Mouse (Mus musculus) B cell, adult 67 days (primary cell): ENCODE data around the gene Olfr315. TPM values are rescaled to one million over a fixed set of nuclear protein-coding genes. Genes with fewer than 3 reads are reported as not detected.

Source experiments
- total RNA-seq, 2 experiments: library from RNA; stranded (reverse); gene quantifications; 4 replicates each; pipeline ENCODE4 v1.2.4; 2023

Gene Olfr315
- total RNA-seq: not detected

DNA sequence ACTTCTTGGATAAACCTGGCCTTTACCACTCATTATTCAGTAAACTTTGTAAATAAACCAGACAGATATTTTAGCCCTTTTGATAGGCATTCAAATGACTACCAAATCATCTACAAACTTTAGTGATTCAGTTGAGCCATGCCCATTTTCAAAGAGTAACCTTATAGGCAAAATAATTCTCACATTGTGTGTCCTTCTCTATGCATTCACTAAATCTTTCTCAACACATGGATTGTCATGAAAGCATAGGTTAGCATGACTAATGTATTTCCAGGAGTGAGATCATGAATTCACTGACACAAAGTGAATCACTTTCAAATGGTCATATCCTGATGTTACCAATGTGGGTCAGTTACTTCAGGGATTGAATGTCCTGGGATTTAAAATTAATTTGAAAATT lies at the start of gene Olfr315:
Olfr315 (plus strand) TSS at position 301 of the 400 bp plus-strand sequence.

DNA sequence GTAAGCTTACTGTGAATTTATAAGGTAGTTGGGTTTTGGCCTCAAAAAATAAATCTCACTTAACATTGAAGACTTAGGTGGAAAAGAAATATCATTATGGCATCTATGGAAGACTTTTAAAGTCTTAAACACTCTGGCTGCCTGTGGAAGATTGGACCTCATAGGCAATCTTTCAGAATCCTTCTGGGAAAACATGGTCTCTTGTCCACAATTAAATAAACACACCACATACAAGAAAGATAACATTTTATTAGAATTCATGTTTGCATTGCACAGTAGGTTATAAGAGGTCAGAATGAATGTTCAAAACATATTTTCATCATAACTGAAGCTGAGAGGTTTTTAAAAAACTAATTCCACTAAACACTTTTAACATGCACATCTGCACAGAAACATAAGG lies 49.1 kb upstream of the Olfr315 start, which contains the start of gene Olfr318:
Olfr318 (minus strand) TSS at position 101 of the 400 bp plus-strand sequence.

GRCm38 (mm10) chr11:58738792-58739262 lies 34.2 kb upstream of the Olfr315 start, which contains the start of gene Olfr317:
TSS of gene Olfr317 (minus strand) at chr11:58739212.

GRCm38 (mm10) chr11:58752434-58752833 lies 20.6 kb upstream of the Olfr315 start, which contains the start of gene Olfr316:
TSS of gene Olfr316 (plus strand) at chr11:58752734.

DNA sequence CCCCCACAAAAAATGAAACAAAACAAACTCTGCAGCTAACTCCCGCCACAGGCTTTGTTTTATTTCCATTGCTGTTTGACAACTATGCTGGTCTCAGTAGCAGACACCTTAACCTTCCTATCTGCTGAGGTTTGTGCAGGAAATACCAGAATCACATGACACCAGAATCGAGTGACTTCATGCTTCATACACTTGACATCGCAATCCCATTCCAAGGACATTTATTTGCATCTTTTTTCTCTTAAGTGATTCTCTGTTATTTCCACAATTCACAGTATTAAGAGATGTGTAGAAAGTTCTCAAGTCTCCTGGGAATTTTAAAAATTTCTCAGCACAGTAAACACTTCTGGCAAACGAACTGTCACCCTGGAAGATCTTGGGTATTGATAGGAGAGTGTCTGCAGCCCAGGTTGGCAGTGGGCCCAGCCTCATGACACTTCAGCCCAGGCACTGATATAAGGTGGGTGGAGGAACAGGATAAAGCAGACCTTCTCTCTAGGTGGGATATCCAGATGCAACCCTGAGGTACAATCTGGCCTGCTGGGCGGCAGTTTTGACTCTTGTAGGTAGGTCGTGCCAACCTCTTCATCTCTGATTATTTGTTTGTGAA lies 9.6 kb downstream of the Olfr315 start, which contains the start of gene Olfr314:
Olfr314 (plus strand) TSS at position 473 of the 610 bp plus-strand sequence.

GRCm38 (mm10) chr11:58801558-58802228 lies 28.7 kb downstream of the Olfr315 start, which contains the start of gene Fam183b:
TSS of gene Fam183b (minus strand) at chr11:58801960.

GRCm38 (mm10) chr11:58814700-58815099 lies 41.7 kb downstream of the Olfr315 start, which contains the start of gene Olfr313:
TSS of gene Olfr313 (plus strand) at chr11:58815000.

DNA sequence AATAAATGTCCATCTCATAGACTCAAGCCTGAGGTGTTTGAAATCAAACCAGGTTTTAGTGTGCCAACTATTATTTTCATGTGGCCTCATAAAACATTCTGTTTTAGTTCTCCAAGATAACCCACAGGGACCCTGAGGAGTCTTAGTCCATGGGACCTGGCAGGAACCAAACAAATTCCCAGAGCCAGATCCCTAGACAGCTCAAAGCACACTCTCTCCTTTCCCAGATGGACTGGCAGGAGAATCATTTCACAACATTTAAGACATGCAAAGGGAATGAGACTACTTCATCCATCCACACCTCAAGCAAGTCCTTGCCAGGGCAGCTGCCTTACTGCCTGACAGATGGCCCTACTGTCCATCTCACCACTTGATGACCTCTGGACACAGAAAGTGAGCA lies 55.9 kb downstream of the Olfr315 start, which contains the start of gene Olfr312:
Olfr312 (plus strand) TSS at position 301 of the 400 bp plus-strand sequence.

Other genes starting within 250 kb of the Olfr315 start
- not detected for gene Olfr330, start 238.4 kb upstream of the Olfr315 start, total RNA-seq
- gene Olfr329-ps, start 226.8 kb upstream of the Olfr315 start, total RNA-seq: not detected
- gene Olfr328, start 217.6 kb upstream of the Olfr315 start, total RNA-seq: not detected
- gene Olfr224, start 202.6 kb upstream of the Olfr315 start, total RNA-seq: not detected
- gene Olfr325, start 195.5 kb upstream of the Olfr315 start, total RNA-seq: not detected
- gene Olfr324, start 178.1 kb upstream of the Olfr315 start, total RNA-seq: not detected
- gene 2210407C18Rik, start 157.1 kb upstream of the Olfr315 start, total RNA-seq: not detected
- not detected for gene Olfr323, start 142.7 kb upstream of the Olfr315 start, total RNA-seq
- gene Trim58, start 132.7 kb upstream of the Olfr315 start, total RNA-seq: not detected
- gene Olfr322, start 114.4 kb upstream of the Olfr315 start, total RNA-seq: not detected
- gene Olfr320, start 92.1 kb upstream of the Olfr315 start, total RNA-seq: not detected
- gene Olfr319, start 74.0 kb upstream of the Olfr315 start, total RNA-seq: not detected
- gene Olfr318, start 49.2 kb upstream of the Olfr315 start, total RNA-seq: under 1 TPM; 0.67 to 0.86 TPM
- not detected for gene Olfr317, start 34.0 kb upstream of the Olfr315 start, total RNA-seq
- not detected for gene Olfr316, start 20.5 kb upstream of the Olfr315 start, total RNA-seq
- gene Olfr314, start 9.8 kb downstream of the Olfr315 start, total RNA-seq: not detected
- not detected for gene Fam183b, start 28.8 kb downstream of the Olfr315 start, total RNA-seq
- gene Olfr313, start 41.8 kb downstream of the Olfr315 start, total RNA-seq: not detected
- not detected for gene Olfr312, start 56.0 kb downstream of the Olfr315 start, total RNA-seq
- gene Olfr311, start 66.1 kb downstream of the Olfr315 start, total RNA-seq: not detected
- gene Gm12258, start 74.0 kb downstream of the Olfr315 start, total RNA-seq: 10 to 100 TPM in 1 of 2 experiments, 1 to 10 TPM in 1; 5.7 to 14.9 TPM
- gene 2810021J22Rik, start 94.0 kb downstream of the Olfr315 start, total RNA-seq: 10 to 100 TPM in 1 of 2 experiments, 1 to 10 TPM in 1; 8.1 to 10.5 TPM
- gene Zfp39, start 131.0 kb downstream of the Olfr315 start, total RNA-seq: 10 to 100 TPM; 14.8 to 18.2 TPM
- gene Btnl10, start 144.7 kb downstream of the Olfr315 start, total RNA-seq: not detected
- gene Rnf187, start 165.7 kb downstream of the Olfr315 start, total RNA-seq: 100 to 1,000 TPM; 126 to 142 TPM
- gene Hist3h2ba, start 175.7 kb downstream of the Olfr315 start, total RNA-seq: 10 to 100 TPM; 15.2 to 21.8 TPM
- gene Hist3h2a, start 181.5 kb downstream of the Olfr315 start, total RNA-seq: 10 to 100 TPM; 60.7 to 79.3 TPM
- under 1 TPM; 0.21 to 0.35 TPM for gene Trim17, start 181.5 kb downstream of the Olfr315 start, total RNA-seq
- 100 to 1,000 TPM; 115 to 117 TPM for gene Trim11, start 204.9 kb downstream of the Olfr315 start, total RNA-seq